Mouse (Mus musculus) stomach, postnatal 0 days (tissue): ENCODE data around the gene Nkx1-2.

ENCODE experiments used
- CTCF ChIP-seq: IDR thresholded peaks from 2 replicates; pipeline ENCODE4 v1.5.1; 2016; ENCODE audit warnings: antibody characterized with exemption, low read depth, mild to moderate bottlenecking, moderate library complexity
- EP300 ChIP-seq: optimal IDR thresholded peaks from 2 replicates; pipeline ENCODE3; 2016; ENCODE audit warnings: antibody characterized with exemption

DNA sequence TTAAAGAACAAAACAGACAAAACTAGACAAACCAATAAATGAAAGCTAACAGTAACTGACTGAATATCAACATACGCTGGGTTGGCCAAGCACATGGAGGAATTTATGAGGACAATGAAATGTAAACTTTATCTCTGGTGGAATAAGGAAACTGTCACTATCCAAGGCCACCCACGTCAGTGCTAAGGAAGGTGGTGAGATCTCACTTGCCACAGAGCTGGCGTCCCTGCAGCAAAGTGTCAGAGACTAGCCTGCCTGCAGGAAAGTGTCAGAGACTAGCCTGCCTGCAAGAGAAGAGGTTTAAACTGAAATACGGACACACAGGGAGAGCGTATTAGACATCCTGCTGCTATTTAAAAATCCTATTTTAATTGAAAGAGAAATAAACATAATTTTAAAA lies 12.3 kb downstream of the Nkx1-2 start:
- no peak for TF ChIP-seq CTCF
- no peak for TF ChIP-seq EP300
